Mouse (Mus musculus): ENCODE measurements around the gene Rgs12. TPM values are rescaled to one million over a fixed set of nuclear protein-coding genes. Genes with fewer than 3 reads are reported as not detected.
A peak's percentile ranks its signal among the peaks of the same experiment; 100 is the strongest.

Rgs12 gene
- total RNA-seq, 1 experiment from 2014 or later: 46.5 TPM

DNA sequence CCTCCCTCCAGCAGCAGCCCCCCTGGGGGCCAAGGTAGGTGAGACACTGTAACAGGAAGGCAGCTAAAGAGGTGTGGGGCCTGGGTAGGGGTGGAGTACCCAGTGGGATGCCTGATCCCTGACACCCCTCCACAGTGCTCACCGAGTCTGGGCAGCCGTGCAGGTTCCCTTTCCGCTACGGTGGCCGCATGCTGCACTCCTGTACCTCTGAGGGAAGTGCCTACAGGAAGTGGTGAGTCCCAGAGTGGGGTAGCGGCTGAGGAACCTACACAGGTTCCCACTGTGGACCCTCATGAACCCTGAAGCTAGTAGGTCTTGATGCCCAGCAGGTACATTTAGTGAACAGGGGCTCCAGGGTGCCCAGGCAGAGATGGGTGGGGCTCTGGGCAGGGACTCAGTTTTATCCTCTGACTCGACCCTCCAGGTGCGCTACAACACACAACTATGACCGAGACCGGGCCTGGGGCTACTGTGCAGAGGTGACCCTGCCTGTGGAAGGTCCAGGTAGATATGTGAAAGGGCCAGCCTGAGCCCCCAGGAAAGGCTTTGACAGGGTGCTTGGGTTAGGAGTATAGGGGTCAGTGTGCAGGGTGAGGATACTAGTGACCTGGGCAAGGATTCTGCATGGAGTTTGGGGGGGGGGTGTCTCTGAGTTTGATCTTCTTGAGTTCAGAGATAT, 93.3 kb downstream of the Rgs12 start:
- ATAC-seq (replicated peaks in 1 of 2; ENCODE audit: insufficient read depth in 1 of 2, low FRiP score in 2 of 2, low TSS enrichment in 1 of 2, low read depth in 1 of 2, poor library complexity in 2 of 2, severe bottlenecking in 2 of 2): peak; percentile 54 to 70

GRCm38 (mm10) chr5:35043110-35043451, 93.8 kb downstream of the Rgs12 start:
- peak; percentile 65 to 70 for ATAC-seq (replicated peaks in 1 of 2; ENCODE audit: insufficient read depth in 1 of 2, low FRiP score in 2 of 2, low TSS enrichment in 1 of 2, low read depth in 1 of 2, poor library complexity in 2 of 2, severe bottlenecking in 2 of 2)

GRCm38 (mm10) chr5:35050541-35050940, 101.3 kb downstream of the Rgs12 start:
- no peak for ATAC-seq (replicated peaks in 1 of 2; ENCODE audit: insufficient read depth in 1 of 2, low FRiP score in 2 of 2, low TSS enrichment in 1 of 2, low read depth in 1 of 2, poor library complexity in 2 of 2, severe bottlenecking in 2 of 2)

DNA sequence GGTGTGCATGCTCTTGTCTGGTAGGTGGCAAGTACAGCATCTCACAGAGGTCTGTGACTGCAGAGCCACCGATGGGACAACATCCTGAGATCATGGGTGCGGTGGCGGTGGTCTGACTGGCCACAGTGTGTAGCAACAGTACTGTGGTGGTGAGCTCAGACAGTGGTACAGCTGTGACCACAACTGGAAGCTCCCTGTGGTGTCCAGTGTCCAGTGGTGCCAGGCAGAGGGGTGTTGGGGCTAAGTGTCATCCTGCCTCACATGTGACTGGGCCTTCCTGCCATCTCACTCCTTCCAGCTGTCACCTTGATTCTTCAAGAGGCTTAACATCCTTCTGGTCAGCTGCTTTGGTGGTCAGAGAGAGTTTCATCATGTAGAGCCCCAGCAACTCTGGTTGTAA, 105.4 kb downstream of the Rgs12 start:
- ATAC-seq (replicated peaks in 1 of 2; ENCODE audit: insufficient read depth in 1 of 2, low FRiP score in 2 of 2, low TSS enrichment in 1 of 2, low read depth in 1 of 2, poor library complexity in 2 of 2, severe bottlenecking in 2 of 2): no peak

DNA sequence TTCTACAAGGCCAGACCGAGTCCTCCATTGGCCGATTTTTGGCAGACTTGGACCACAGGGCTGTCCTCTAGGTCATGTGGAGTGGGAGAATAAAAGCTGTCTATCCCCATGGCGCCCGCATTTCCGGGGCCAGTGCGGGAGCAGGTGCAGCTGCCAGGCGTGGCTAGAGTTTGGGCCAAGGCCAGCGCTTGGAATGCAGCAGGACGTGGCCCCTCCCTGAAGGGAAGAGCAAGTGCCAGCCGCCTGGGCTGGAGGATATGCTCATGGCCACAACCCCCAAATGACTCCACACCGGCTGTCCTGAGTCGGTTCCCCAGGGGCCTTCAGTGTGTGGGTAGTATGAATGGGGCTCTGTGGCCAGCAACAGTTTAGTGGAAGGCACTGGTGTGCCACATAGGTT, 105.8 kb downstream of the Rgs12 start:
- no peak for ATAC-seq (replicated peaks in 1 of 2; ENCODE audit: insufficient read depth in 1 of 2, low FRiP score in 2 of 2, low TSS enrichment in 1 of 2, low read depth in 1 of 2, poor library complexity in 2 of 2, severe bottlenecking in 2 of 2)

GRCm38 (mm10) chr5:35056604-35057432, 107.6 kb downstream of the Rgs12 start, which contains the start of gene Dok7:
TSS of gene Dok7 (plus strand) at chr5:35056766.
- ATAC-seq (replicated peaks in 1 of 2; ENCODE audit: insufficient read depth in 1 of 2, low FRiP score in 2 of 2, low TSS enrichment in 1 of 2, low read depth in 1 of 2, poor library complexity in 2 of 2, severe bottlenecking in 2 of 2): peak; percentile 44 to 59; a peak in 2 of 4 replicates

- ATAC-seq (replicated peaks in 1 of 2; ENCODE audit: insufficient read depth in 1 of 2, low FRiP score in 2 of 2, low TSS enrichment in 1 of 2, low read depth in 1 of 2, poor library complexity in 2 of 2, severe bottlenecking in 2 of 2): no peak
Observed at GRCm38 (mm10) chr5:35057582-35057981, 108.3 kb downstream of the Rgs12 start.

DNA sequence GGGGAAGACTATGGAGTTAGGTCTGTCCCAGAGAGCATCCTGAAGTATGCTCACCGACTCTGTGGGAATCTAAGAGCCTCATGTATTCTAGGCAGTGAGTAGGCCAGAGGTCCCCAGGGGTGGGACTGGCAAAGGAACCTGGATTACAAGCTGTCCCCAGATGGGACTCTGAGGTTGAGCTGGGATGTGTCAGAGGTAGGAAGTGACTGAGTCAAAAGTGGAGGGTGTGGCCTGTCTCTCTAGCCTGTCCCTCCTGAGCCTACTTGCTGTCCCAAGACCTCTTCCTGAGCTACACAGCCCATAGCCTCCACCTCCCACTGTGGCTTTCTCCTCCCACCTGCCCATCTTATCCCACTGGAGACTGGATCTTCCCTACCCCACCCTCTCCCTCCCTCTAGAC, 109.0 kb downstream of the Rgs12 start:
- no peak for ATAC-seq (replicated peaks in 1 of 2; ENCODE audit: insufficient read depth in 1 of 2, low FRiP score in 2 of 2, low TSS enrichment in 1 of 2, low read depth in 1 of 2, poor library complexity in 2 of 2, severe bottlenecking in 2 of 2)

GRCm38 (mm10) chr5:35060098-35060497, 110.9 kb downstream of the Rgs12 start:
- ATAC-seq (replicated peaks in 1 of 2; ENCODE audit: insufficient read depth in 1 of 2, low FRiP score in 2 of 2, low TSS enrichment in 1 of 2, low read depth in 1 of 2, poor library complexity in 2 of 2, severe bottlenecking in 2 of 2): no peak

- no peak for ATAC-seq (replicated peaks in 1 of 2; ENCODE audit: insufficient read depth in 1 of 2, low FRiP score in 2 of 2, low TSS enrichment in 1 of 2, low read depth in 1 of 2, poor library complexity in 2 of 2, severe bottlenecking in 2 of 2)
Observed at GRCm38 (mm10) chr5:35069841-35070240, 120.6 kb downstream of the Rgs12 start.

DNA sequence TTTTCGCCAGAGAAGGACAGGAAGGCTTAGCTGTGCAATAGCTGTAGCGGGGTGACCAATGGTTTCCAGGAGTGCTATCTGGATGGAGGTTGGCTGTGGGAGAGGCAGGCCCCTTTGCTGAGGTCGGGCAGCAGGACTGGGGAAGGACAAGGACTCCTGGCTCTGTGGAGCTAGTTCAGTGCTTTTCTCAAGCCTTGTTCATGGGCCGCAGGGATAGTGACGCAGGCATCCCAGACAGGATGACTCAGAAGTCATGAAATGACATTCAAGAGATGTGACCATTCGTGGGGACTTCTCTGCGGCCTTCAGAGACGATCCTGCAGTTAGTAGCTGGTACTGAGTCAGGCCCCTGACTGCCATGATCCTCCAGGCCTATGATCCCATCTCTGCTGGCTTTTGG, 121.1 kb downstream of the Rgs12 start:
- no peak for ATAC-seq (replicated peaks in 1 of 2; ENCODE audit: insufficient read depth in 1 of 2, low FRiP score in 2 of 2, low TSS enrichment in 1 of 2, low read depth in 1 of 2, poor library complexity in 2 of 2, severe bottlenecking in 2 of 2)

DNA sequence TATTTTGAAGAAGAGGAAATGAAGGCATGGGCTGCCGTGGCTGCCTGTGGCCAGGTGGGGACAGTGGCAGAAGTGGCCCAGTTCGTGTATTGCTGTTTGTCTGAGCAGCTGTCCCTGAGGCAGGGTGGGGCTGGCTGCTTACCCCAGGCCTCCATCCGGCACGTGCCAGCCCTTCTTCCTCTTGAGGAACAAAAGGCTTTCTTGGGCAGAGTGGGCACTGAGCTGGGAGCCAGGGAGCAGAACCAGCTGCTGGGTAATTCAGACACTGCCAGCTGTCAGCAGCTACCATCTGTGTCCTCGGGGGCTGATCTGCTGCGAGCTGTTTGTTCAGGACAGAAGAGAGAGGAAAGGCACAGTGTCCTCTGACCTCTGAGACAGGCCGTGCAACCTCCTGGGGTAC, 121.7 kb downstream of the Rgs12 start:
- no peak for ATAC-seq (replicated peaks in 1 of 2; ENCODE audit: insufficient read depth in 1 of 2, low FRiP score in 2 of 2, low TSS enrichment in 1 of 2, low read depth in 1 of 2, poor library complexity in 2 of 2, severe bottlenecking in 2 of 2)

DNA sequence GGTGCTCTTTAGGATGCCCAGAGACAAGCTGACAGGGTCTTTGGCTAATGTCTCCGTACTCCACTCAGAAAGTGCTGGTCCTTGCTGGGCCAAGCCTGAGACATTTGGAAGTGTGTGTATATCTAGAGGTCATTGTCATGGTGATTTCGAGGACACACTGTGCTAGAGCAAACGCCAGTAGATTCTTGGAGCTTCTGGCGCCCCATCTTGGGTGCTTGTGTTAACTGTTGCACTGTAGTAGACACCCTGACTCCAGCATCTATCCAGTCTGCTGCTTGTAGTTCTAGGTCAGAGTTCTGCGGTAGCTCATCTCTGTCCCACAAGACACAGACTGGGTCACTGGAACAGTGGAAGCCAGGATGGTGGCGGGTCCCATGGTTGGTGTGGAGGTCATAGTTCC, 122.6 kb downstream of the Rgs12 start:
- ATAC-seq (replicated peaks in 1 of 2; ENCODE audit: insufficient read depth in 1 of 2, low FRiP score in 2 of 2, low TSS enrichment in 1 of 2, low read depth in 1 of 2, poor library complexity in 2 of 2, severe bottlenecking in 2 of 2): no peak

DNA sequence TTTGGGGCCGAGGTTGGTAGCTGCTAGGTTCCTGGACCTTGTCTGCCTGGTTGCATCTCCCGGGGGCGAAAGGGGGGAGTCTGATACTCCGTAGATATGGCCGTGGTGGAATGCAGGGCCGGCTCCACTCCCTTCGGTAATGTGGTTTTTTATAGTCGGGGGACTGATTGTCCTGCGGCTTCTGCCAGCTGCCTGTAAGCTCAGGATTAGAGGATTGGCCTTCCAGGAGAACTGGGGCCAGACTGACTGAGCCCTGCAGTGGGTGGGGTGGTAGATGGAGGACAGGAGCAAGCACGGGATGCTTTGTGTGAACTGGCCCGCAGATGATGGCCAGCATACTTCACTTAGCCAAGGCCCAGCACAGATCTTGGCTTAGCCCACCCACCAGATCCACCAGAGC, 124.0 kb downstream of the Rgs12 start:
- no peak for ATAC-seq (replicated peaks in 1 of 2; ENCODE audit: insufficient read depth in 1 of 2, low FRiP score in 2 of 2, low TSS enrichment in 1 of 2, low read depth in 1 of 2, poor library complexity in 2 of 2, severe bottlenecking in 2 of 2)

DNA sequence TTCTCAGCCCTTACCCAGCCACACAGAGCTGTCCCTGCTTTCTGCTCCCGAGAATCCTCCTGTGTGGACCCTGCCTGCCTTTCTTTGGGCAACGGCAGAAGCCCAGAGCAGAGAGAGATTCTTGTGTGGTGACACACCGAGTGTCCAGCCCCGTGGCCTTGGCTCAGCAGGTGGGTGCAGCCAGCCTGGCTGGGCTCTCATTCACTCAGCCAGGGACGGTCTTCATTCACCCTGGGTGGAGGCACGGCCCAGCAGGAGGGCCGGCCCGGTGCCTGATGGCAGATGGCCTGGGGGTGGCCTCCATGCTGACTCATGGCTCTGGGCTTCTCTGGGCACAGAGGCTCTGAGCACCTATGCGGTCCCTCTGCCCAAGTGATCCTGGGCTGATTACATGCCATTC, 124.7 kb downstream of the Rgs12 start:
- ATAC-seq (replicated peaks in 1 of 2; ENCODE audit: insufficient read depth in 1 of 2, low FRiP score in 2 of 2, low TSS enrichment in 1 of 2, low read depth in 1 of 2, poor library complexity in 2 of 2, severe bottlenecking in 2 of 2): 0 out of 4 replicates have a peak, but pooled peaks of 1 of the 2 experiments have one; percentile 4

- ATAC-seq (replicated peaks in 1 of 2; ENCODE audit: insufficient read depth in 1 of 2, low FRiP score in 2 of 2, low TSS enrichment in 1 of 2, low read depth in 1 of 2, poor library complexity in 2 of 2, severe bottlenecking in 2 of 2): no peak
Observed at GRCm38 (mm10) chr5:35076369-35076768, 127.1 kb downstream of the Rgs12 start.

DNA sequence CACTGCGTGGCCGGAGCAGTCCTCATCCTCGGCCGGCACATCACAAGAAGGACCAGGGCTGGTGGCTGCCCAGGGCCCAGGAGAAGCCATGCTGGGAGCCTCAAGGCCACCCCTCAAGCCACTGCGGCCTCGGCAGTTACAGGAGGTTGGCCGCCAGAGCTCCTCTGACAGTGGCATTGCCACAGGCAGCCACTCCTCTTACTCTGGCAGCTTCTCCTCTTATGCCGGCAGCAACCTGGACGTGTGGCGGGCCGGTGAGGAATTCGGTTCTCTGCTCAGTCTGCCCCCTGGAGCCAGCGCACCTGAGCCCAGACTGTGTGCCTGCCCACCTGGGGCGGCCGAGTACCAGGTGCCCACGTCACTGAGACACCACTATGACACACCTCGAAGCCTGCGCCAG, 129.9 kb downstream of the Rgs12 start:
- no peak for ATAC-seq (replicated peaks in 1 of 2; ENCODE audit: insufficient read depth in 1 of 2, low FRiP score in 2 of 2, low TSS enrichment in 1 of 2, low read depth in 1 of 2, poor library complexity in 2 of 2, severe bottlenecking in 2 of 2)

DNA sequence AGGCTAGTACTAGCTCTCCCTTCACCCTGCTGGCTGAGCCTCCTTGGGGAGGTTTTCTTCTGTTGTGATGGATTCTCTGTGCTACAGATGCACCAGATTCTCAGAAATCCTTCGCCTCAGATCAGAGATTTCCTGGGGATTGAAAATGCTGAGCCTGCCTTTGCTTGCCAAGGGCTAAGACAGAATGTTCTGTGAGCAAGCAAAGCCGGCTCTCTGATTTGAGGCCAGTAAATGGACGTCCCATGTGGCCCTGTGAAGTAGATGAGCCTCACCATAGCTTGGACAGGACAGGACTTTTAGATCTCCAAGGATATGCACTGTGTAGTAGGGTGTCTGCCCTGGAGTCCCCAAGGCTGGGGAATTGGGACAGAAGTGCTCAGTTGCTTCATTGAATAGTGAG, 135.7 kb downstream of the Rgs12 start:
- ATAC-seq (replicated peaks in 1 of 2; ENCODE audit: insufficient read depth in 1 of 2, low FRiP score in 2 of 2, low TSS enrichment in 1 of 2, low read depth in 1 of 2, poor library complexity in 2 of 2, severe bottlenecking in 2 of 2): no peak
